Mouse (Mus musculus) ovary, adult 18-20 months (tissue): Measurements from ENCODE around the gene Muc3.

Experiments
- DNase-seq: peaks from one replicate; pipeline ENCODE4 v3.0.0; 2022; ENCODE audit warnings: low spot score, mixed read lengths

Muc3 gene

GRCm38 (mm10) chr5:137095135-137095534 is 54.0 kb downstream of the Muc3 start:
- no peak for DNase-seq

GRCm38 (mm10) chr5:137093720-137094119 is 55.4 kb downstream of the Muc3 start:
- DNase-seq: no peak

GRCm38 (mm10) chr5:137091560-137091959 is 57.6 kb downstream of the Muc3 start:
- DNase-seq: no peak

GRCm38 (mm10) chr5:137090870-137091269 is 58.3 kb downstream of the Muc3 start:
- no peak for DNase-seq

GRCm38 (mm10) chr5:137087410-137087809 is 61.7 kb downstream of the Muc3 start:
- no peak for DNase-seq

GRCm38 (mm10) chr5:137085731-137086130 is 63.4 kb downstream of the Muc3 start:
- DNase-seq: no peak

GRCm38 (mm10) chr5:137085021-137085420 is 64.1 kb downstream of the Muc3 start:
- no peak for DNase-seq
